Mouse (Mus musculus): Measurements from ENCODE around the gene Ccnjl. TPM values are rescaled to one million over a fixed set of nuclear protein-coding genes. Genes with fewer than 3 reads are reported as not detected.
A peak's percentile ranks its signal among the peaks of the same experiment; 100 is the strongest.

Ccnjl gene
- polyA plus RNA-seq, 1 experiment from 2014 or later = 9.5 TPM

DNA sequence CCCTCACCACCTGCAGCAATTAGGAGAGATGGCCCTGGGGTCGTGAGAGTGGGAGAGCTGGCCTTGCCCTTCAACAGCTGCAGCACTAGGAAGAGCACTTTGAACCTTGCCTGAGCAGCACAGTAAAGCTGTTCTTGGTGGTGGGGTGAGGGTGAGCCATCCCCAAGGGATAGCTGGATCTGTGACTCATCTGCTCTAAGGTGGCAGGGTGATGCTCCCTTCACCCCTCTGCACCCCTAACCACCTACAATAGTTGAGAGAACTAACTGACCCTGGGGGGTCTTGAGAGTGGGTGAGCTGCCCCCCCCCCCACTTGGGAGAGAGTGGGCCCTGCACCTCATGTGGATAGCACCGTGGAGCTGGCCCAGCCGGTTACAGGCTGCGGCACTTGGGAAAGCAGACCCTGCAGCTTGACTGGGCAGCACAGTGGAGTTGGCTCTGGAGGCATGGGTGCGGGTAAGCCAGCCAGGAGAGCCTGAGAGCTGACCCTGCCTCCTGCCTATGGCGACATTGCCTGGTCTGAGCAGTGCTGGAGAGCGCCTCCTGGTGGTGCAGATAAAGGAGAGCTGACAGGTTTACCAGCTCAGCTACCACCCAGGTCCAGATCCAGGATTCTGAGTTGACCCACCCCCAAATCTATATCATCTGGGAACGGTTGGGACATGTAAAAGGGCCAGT is 12.1 kb upstream of the Ccnjl start:
- Histone ChIP-seq H3K9ac (replicated peaks; ENCODE audit: low read depth, low read length) (no peak overlapping the region), H3K4me2 (ENCODE audit: low read depth, low read length) (no peak overlapping the region), H3K9me3 (ENCODE audit: control insufficient read depth, low read length) (no peaks in the 10 kb centered on the region), H3K4me1 (ENCODE audit: control insufficient read depth, insufficient read depth, low read length) (no peaks in the 10 kb centered on the region), H3K4me3 (ENCODE audit: low read depth, low read length) (no peak overlapping the region), H3K27me3 (ENCODE audit: control insufficient read depth, insufficient read depth, low read length) (no peaks in the 10 kb centered on the region), H3K27ac (ENCODE audit: low read depth, low read length) (no peak overlapping the region), H3K36me3 (ENCODE audit: control insufficient read depth, insufficient read depth, low read length) (no peaks in the 10 kb centered on the region)
- WGBS = 37% methylated on average over 8 of the region's 8 CpGs
- no peak for ATAC-seq (ENCODE audit: low read depth)

DNA sequence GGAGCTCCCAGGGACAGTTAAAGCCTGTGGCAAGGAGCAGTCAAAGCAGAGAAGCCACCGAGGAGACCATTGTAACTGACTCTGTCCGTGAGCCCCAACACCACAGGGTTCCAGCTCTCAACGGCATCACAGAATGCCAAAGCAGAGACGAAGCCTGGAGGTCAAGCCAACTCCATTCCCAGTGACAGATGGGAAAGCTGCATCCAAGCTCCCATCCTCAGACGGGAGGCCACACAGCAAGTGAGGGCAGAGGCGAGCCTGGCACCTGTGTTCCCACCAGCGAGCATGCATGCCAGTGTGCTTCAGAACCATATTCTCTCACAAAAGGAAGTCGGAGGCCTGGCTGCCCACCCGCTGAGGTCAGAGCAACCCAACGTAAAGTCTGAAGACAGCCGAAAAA is 10.9 kb upstream of the Ccnjl start:
- no peaks in the 10 kb centered on the region for H3K27me3 ChIP-seq (ENCODE audit: control insufficient read depth, insufficient read depth, low read length)
- WGBS = 71% methylated on average over 11 of the region's 11 CpGs
- no peaks in the 10 kb centered on the region for H3K36me3 ChIP-seq (ENCODE audit: control insufficient read depth, insufficient read depth, low read length)
- no peaks in the 10 kb centered on the region for H3K9me3 ChIP-seq (ENCODE audit: control insufficient read depth, low read length)
- ATAC-seq (ENCODE audit: low read depth) = no peak
- no peak overlapping the region for H3K4me2 ChIP-seq (ENCODE audit: low read depth, low read length)
- H3K9ac ChIP-seq (replicated peaks; ENCODE audit: low read depth, low read length) = no peak overlapping the region
- no peaks in the 10 kb centered on the region for H3K4me1 ChIP-seq (ENCODE audit: control insufficient read depth, insufficient read depth, low read length)
- no peak overlapping the region for H3K27ac ChIP-seq (ENCODE audit: low read depth, low read length)
- H3K4me3 ChIP-seq (ENCODE audit: low read depth, low read length) = no peak overlapping the region

DNA sequence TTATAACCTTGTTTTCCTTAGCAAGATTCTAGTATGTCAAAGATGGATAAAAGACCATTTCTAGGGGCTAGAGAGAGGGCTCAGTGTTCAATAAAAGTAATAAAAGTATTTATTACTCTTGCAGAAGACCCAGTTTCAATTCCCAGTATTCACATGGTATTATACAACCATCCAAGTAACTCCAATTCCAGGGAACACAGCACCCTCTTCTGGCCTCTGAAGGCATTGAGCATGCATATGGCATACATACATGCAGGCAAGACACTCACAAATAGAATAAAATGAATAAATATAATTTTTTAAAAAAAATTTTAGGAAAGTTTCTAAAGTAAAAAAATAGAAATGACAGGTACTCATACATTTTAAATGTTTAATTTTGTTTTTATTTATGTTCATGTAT is 10.5 kb upstream of the Ccnjl start:
- Histone ChIP-seq H3K27ac (ENCODE audit: low read depth, low read length) (no peak overlapping the region), H3K36me3 (ENCODE audit: control insufficient read depth, insufficient read depth, low read length) (no peaks in the 10 kb centered on the region), H3K4me1 (ENCODE audit: control insufficient read depth, insufficient read depth, low read length) (no peaks in the 10 kb centered on the region), H3K27me3 (ENCODE audit: control insufficient read depth, insufficient read depth, low read length) (no peaks in the 10 kb centered on the region), H3K4me3 (ENCODE audit: low read depth, low read length) (no peak overlapping the region), H3K4me2 (ENCODE audit: low read depth, low read length) (no peak overlapping the region), H3K9ac (replicated peaks; ENCODE audit: low read depth, low read length) (no peak overlapping the region), H3K9me3 (ENCODE audit: control insufficient read depth, low read length) (no peaks in the 10 kb centered on the region)
- ATAC-seq (ENCODE audit: low read depth) = no peak

DNA sequence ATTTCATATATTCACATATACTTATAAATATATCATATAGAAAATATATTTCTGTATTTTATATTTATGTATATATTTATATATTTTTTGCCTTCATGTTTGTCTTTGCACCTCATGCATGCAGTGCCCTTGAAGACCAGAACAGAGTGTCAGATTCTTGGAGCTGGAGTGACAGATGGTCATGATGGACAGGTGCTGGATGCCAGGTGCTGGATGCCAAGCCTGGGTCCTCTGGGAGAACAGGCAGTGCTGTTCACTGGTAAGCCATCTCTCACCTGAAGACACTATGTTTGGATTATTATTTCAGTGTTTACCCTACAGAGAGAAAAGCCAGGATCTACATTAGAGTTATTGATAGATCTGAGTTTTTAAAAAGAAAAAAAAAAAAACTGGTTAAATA is 9.8 kb upstream of the Ccnjl start:
- no peak overlapping the region for H3K4me2 ChIP-seq (ENCODE audit: low read depth, low read length)
- H3K36me3 ChIP-seq (ENCODE audit: control insufficient read depth, insufficient read depth, low read length) = no peaks in the 10 kb centered on the region
- H3K4me1 ChIP-seq (ENCODE audit: control insufficient read depth, insufficient read depth, low read length) = no peaks in the 10 kb centered on the region
- H3K4me3 ChIP-seq (ENCODE audit: low read depth, low read length) = no peak overlapping the region
- H3K27ac ChIP-seq (ENCODE audit: low read depth, low read length) = no peak overlapping the region
- H3K27me3 ChIP-seq (ENCODE audit: control insufficient read depth, insufficient read depth, low read length) = no peaks in the 10 kb centered on the region
- H3K9ac ChIP-seq (replicated peaks; ENCODE audit: low read depth, low read length) = no peak overlapping the region
- H3K9me3 ChIP-seq (ENCODE audit: control insufficient read depth, low read length) = no peaks in the 10 kb centered on the region
- ATAC-seq (ENCODE audit: low read depth) = no peak

DNA sequence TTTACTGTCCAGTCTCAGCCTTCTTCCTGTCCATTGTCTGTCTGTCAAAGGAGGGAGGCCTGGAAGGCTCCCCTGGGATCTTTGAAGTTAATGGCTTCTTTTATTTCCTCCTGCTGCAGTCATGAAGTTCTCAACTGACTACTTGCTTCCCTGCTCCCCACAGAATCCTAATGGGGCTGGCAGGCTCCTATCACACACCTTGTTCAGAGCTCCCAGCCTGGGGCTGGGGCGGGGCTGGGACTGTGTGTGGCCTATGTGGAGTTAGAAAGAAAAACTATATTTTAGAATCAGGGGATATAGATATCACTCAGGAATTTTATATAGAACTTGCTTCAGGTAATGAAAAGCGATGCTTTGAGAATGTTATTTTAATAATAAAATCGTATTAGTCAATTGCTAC is 8.1 kb upstream of the Ccnjl start:
- H3K27me3 ChIP-seq (ENCODE audit: control insufficient read depth, insufficient read depth, low read length) = no peaks in the 10 kb centered on the region
- H3K4me2 ChIP-seq (ENCODE audit: low read depth, low read length) = no peak overlapping the region
- WGBS = 74% methylated on average over 3 of the region's 3 CpGs
- H3K27ac ChIP-seq (ENCODE audit: low read depth, low read length) = no peak overlapping the region
- H3K4me1 ChIP-seq (ENCODE audit: control insufficient read depth, insufficient read depth, low read length) = no peaks in the 10 kb centered on the region
- no peaks in the 10 kb centered on the region for H3K9me3 ChIP-seq (ENCODE audit: control insufficient read depth, low read length)
- H3K4me3 ChIP-seq (ENCODE audit: low read depth, low read length) = no peak overlapping the region
- no peak for ATAC-seq (ENCODE audit: low read depth)
- H3K9ac ChIP-seq (replicated peaks; ENCODE audit: low read depth, low read length) = no peak overlapping the region
- no peaks in the 10 kb centered on the region for H3K36me3 ChIP-seq (ENCODE audit: control insufficient read depth, insufficient read depth, low read length)

DNA sequence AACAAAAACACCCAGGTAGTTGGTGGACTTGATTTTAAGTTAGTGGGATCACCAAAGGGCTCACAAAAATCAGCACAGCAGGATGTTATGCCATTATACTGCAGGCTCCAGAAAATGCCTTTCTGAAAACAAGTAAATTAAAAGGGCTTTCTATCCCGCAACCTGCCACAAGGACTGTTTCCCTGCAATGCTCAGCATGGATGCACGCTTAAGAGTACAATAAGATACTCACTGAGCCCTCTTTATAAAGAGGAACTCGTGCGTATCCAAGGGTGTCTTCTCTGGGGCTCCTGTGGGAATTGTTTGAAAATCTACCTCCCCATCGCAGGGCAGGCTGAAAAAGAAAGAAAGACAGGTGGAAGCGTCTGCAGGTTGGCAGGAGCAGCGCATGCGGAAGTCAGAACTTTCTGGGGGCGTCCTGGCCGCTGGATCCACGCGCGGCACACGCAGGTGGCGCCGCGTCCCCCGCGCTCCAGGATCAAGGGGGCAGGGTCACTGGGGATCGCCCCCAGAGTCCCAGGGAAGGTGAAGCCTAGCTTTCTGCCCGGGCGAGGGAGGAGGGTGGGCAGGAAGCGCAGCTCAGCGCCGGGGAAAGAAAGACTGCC is 404 bp upstream of the Ccnjl start:
- Histone ChIP-seq H3K27ac (ENCODE audit: low read depth, low read length) (peak overlapping the region; percentile 74), H3K27me3 (ENCODE audit: control insufficient read depth, insufficient read depth, low read length) (no peaks in the 10 kb centered on the region), H3K4me1 (ENCODE audit: control insufficient read depth, insufficient read depth, low read length) (peaks cover 10% of the 10 kb centered on the region), H3K4me2 (ENCODE audit: low read depth, low read length) (peak overlapping the region; percentile 72), H3K4me3 (ENCODE audit: low read depth, low read length) (peak overlapping the region; percentile 83), H3K36me3 (ENCODE audit: control insufficient read depth, insufficient read depth, low read length) (no peaks in the 10 kb centered on the region), H3K9ac (replicated peaks; ENCODE audit: low read depth, low read length) (peak overlapping the region; percentile 56), H3K9me3 (ENCODE audit: control insufficient read depth, low read length) (no peaks in the 10 kb centered on the region)
- ATAC-seq (ENCODE audit: low read depth) = peak; percentile 50; the same call in 1 of the 2 replicates
- under 1% methylated on average over 25 of the region's 25 CpGs for WGBS

DNA sequence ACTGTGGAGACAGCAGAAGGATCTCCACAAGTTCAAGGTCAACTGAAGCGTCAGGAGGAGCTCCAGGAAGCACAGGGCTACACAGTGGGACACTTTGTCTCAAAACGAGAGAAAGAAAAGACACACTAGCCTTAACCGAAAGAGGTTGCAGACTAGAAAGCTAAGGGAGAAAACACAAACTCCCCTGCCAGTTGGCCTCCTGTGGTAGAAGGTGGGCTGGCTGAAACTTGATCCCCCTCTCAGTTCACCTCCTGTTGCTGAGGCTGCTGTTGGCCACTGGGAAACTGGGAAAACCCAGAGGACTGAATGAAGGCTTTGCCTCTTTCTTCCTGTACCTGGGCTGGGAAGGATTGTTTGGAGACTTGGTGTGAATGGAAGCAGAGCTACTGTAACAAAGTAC is 1.5 kb downstream of the Ccnjl start:
- H3K27me3 ChIP-seq (ENCODE audit: control insufficient read depth, insufficient read depth, low read length) = no peaks in the 10 kb centered on the region
- ATAC-seq (ENCODE audit: low read depth) = no peak
- no peak overlapping the region for H3K9ac ChIP-seq (replicated peaks; ENCODE audit: low read depth, low read length)
- no peaks in the 10 kb centered on the region for H3K36me3 ChIP-seq (ENCODE audit: control insufficient read depth, insufficient read depth, low read length)
- peak overlapping the region; percentile 72 for H3K4me2 ChIP-seq (ENCODE audit: low read depth, low read length)
- H3K4me1 ChIP-seq (ENCODE audit: control insufficient read depth, insufficient read depth, low read length) = peaks cover 10% of the 10 kb centered on the region
- 12% methylated on average over 3 of the region's 3 CpGs for WGBS
- H3K9me3 ChIP-seq (ENCODE audit: control insufficient read depth, low read length) = no peaks in the 10 kb centered on the region
- no peak overlapping the region for H3K27ac ChIP-seq (ENCODE audit: low read depth, low read length)
- H3K4me3 ChIP-seq (ENCODE audit: low read depth, low read length) = peak overlapping the region; percentile 83; the same call in 1 of the 2 replicates

DNA sequence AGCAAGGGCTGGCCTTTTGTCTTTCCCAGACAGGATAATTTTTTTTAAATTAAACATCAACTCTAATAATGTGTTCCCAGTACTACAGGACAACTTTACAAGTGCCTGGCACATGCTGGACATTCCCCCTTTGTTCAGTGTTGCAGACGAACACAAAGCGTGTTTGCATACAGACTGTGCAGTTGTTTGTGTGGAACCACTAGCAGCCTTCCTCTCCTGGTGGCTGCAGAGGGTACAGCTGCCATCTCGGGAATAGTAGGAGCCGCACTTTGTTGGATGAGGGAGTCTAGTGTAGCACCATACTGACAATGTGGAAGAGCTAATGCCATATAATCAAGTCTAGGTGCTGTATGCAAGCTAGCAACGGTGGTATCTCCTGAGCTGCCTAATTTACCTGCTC is 3.0 kb downstream of the Ccnjl start:
- H3K9ac ChIP-seq (replicated peaks; ENCODE audit: low read depth, low read length) = no peak overlapping the region
- H3K36me3 ChIP-seq (ENCODE audit: control insufficient read depth, insufficient read depth, low read length) = no peaks in the 10 kb centered on the region
- H3K27me3 ChIP-seq (ENCODE audit: control insufficient read depth, insufficient read depth, low read length) = no peaks in the 10 kb centered on the region
- H3K4me3 ChIP-seq (ENCODE audit: low read depth, low read length) = no peak overlapping the region
- 41% methylated on average over 5 of the region's 5 CpGs for WGBS
- no peak overlapping the region for H3K4me2 ChIP-seq (ENCODE audit: low read depth, low read length)
- ATAC-seq (ENCODE audit: low read depth) = peak; percentile 36; the same call in 1 of the 2 replicates
- H3K4me1 ChIP-seq (ENCODE audit: control insufficient read depth, insufficient read depth, low read length) = peaks cover 10% of the 10 kb centered on the region
- H3K9me3 ChIP-seq (ENCODE audit: control insufficient read depth, low read length) = no peaks in the 10 kb centered on the region
- no peak overlapping the region for H3K27ac ChIP-seq (ENCODE audit: low read depth, low read length)

DNA sequence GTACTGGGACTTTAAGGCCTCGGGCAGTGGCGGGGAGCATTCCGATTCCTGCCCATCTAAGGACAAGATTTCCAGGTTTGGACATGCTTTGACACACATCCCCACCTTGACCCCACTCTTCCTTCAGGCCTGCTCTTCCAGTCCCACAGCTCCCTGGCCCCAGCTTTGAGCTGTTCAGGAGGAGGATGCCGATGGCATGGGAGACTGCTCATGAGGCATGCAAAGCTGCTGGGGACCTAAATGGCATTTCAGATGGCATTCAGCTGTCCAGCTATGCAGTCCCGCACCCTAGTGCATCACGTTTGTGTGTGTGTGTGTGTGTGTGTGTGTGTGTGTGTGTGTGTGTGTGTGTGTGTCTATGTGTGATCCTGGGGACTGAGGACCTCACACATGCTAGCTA is 8.5 kb downstream of the Ccnjl start:
- Histone ChIP-seq H3K9me3 (ENCODE audit: control insufficient read depth, low read length) (no peaks in the 10 kb centered on the region), H3K4me1 (ENCODE audit: control insufficient read depth, insufficient read depth, low read length) (peaks cover 3% of the 10 kb centered on the region; the same call in 1 of the 2 replicates), H3K4me2 (ENCODE audit: low read depth, low read length) (no peak overlapping the region), H3K27ac (ENCODE audit: low read depth, low read length) (no peak overlapping the region), H3K36me3 (ENCODE audit: control insufficient read depth, insufficient read depth, low read length) (no peaks in the 10 kb centered on the region), H3K27me3 (ENCODE audit: control insufficient read depth, insufficient read depth, low read length) (no peaks in the 10 kb centered on the region), H3K9ac (replicated peaks; ENCODE audit: low read depth, low read length) (no peak overlapping the region), H3K4me3 (ENCODE audit: low read depth, low read length) (no peak overlapping the region)
- no peak for ATAC-seq (ENCODE audit: low read depth)
- WGBS = 88% methylated on average over 6 of the region's 6 CpGs

All from neural tube, embryonic 14.5 days (tissue).